Mouse (Mus musculus): ENCODE data around the gene Gpd1.

DNA sequence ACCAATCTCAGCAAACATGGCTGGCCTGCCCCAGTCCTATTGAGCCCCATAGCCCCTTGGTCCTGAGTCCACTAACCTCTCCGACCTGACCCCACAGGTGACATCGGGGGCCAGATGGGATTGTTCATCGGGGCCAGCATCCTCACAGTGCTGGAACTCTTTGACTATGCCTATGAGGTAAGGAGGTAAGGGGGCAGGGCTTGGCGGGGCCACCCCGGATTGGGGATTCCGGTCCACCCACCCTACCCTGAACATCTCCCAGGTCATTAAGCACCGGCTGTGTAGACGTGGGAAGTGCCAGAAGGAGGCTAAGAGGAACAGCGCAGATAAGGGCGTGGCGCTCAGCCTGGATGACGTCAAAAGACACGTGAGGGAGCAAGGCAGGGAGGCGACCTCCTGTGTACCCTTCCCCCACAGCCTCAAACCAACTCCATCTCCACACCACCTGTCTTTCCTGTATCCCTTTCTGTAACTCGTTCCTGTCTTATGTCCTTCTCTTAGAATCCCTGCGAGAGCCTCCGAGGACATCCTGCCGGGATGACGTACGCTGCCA is 18.7 kb upstream of the Gpd1 start:
- TF ChIP-seq CTCF (IDR thresholded peaks at IDR 0.05; ENCODE audit: low read depth) (no peak), EP300 (optimal IDR thresholded peaks at IDR 0.05) (no peak)
